Comparison of ENCODE assay signal across 9 mouse cellular contexts in the genomic region with DNA sequence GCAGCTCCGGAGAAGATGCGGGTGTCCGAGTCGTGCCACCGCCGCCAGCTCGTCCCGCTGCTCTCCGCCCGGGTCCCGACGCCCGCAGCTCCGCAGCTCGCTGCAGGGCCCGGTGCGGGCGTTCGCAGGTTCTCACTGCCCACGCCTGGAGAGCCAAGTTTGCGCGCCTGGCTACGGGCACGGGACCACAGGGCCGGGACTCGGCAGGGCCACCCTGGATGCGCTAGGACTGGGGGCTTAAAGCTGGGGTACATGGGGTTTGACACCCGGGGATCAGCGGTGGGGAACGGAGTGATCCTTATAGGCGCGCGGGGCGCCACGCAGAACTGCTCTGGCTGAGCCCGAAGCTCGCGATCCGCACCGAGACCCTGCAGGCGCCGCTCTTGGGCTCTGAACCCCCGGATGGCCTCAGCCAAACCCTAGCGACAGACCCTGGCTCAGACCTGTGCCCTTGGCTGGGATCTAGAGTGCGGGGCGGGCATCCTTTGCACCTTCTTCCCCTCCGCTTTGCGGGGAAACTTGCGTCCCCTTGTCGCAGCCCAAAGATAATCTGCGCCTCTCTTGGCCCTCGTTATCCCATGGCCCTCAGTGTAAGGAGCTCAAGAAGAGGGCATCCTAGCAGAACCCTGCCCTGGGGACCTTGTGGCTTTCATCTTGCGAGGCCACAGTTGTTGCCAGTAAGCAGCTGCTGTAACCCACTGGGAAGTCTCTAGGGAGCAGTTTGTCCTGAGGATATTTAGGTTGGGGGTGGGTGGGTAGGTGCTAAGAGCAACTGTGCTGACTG. TPM values are rescaled to one million over a fixed set of nuclear protein-coding genes. Genes with fewer than 3 reads are reported as not detected.
DNase-seq lines count a peak whose midpoint lies in the region; ATAC-seq and TF ChIP-seq lines count a peak whose summit lies in the region.
"Had no signal": no experiment of that assay in that cellular context is flagged by ENCODE, and none has a peak within 500 bp of the region (broad histone marks: within the 10 kb centered on the region; RNA-seq: fewer than 3 reads in every experiment).

No protein-coding gene starts in this region.

- peak overlapping the region; percentile 89 for H3K4me2 ChIP-seq in lung, embryonic 14.5 days
- peak overlapping the region; percentile 98 for H3K4me2 ChIP-seq in heart, postnatal 0 days (ENCODE audit: low read depth, low read length)
- H3K4me2 ChIP-seq in liver, embryonic 15.5 days: peak overlapping the region; percentile 61

- peak overlapping the region; percentile 56 for H3K9ac ChIP-seq in lung, embryonic 14.5 days
- peak overlapping the region; percentile 56 for H3K9ac ChIP-seq in heart, postnatal 0 days (replicated peaks; ENCODE audit: low read depth, low read length)
- H3K9ac ChIP-seq in liver, embryonic 15.5 days: no peak overlapping the region

- H3K9me3 ChIP-seq in lung, embryonic 14.5 days (ENCODE audit: low read depth, low read length): no peaks in the 10 kb centered on the region
- H3K9me3 ChIP-seq in heart, postnatal 0 days (replicated peaks; ENCODE audit: control insufficient read depth, low read length): no peaks in the 10 kb centered on the region
- H3K9me3 ChIP-seq in liver, embryonic 15.5 days (replicated peaks): no peaks in the 10 kb centered on the region

- H3K27ac ChIP-seq in lung, embryonic 14.5 days (ENCODE audit: low read depth): no peak overlapping the region
- H3K27ac ChIP-seq in heart, postnatal 0 days (ENCODE audit: low read depth): no peak overlapping the region; the same call in 1 of the 2 replicates
- no peak overlapping the region for H3K27ac ChIP-seq in liver, embryonic 15.5 days (replicated peaks)

- H3K27me3 ChIP-seq in lung, embryonic 14.5 days (ENCODE audit: insufficient read depth, low read length): peaks cover 39% of the 10 kb centered on the region
- peaks cover 35% of the 10 kb centered on the region for H3K27me3 ChIP-seq in heart, postnatal 0 days (ENCODE audit: control insufficient read depth, insufficient read depth, low read length)
- H3K27me3 ChIP-seq in liver, embryonic 15.5 days: peaks cover 56% of the 10 kb centered on the region

- DNase-seq in adrenal gland, adult (ENCODE audit: inconsistent age in 2 of 2, low spot score in 1 of 2): peak; percentile 5 to 48
- no peak for DNase-seq in adrenal gland, adult 8-10 months
- peak; percentile 33 for DNase-seq in lung, embryonic 14.5 days
- no peak for DNase-seq in lung, postnatal 25 days (ENCODE audit: low spot score)
- no peak for DNase-seq in heart, postnatal 0 days (ENCODE audit: low spot score)
- peak; percentile 48 for DNase-seq in right cerebral cortex, postnatal 25 days
- DNase-seq in gastrocnemius, postnatal 4 days (ENCODE audit: low spot score in 2 of 2): no peak

- ATAC-seq in lung, embryonic 14.5 days (ENCODE audit: insufficient read depth): peak; percentile 38; the same call in 1 of the 2 replicates
- ATAC-seq in heart, postnatal 0 days (ENCODE audit: insufficient read depth, low read depth): peak; percentile 54
- no peak for ATAC-seq in liver, embryonic 15.5 days (ENCODE audit: insufficient read depth)

- whole genome bisulfite sequencing in lung, embryonic 14.5 days: under 1% methylated on average over 53 of the region's 53 CpGs
- WGBS in heart, postnatal 0 days: under 1% methylated on average over 53 of the region's 53 CpGs
- WGBS in liver, embryonic 15.5 days (ENCODE audit: insufficient replicate concordance): 2% methylated on average over 53 of the region's 53 CpGs

- H3K4me3 ChIP-seq in lung, embryonic 14.5 days (ENCODE audit: low read depth, low read length): peak overlapping the region; percentile 54
- peak overlapping the region; percentile 65 for H3K4me3 ChIP-seq in heart, postnatal 0 days (ENCODE audit: low read depth, low read length)
- peak overlapping the region; percentile 37 for H3K4me3 ChIP-seq in liver, embryonic 15.5 days (replicated peaks)

- no peaks in the 10 kb centered on the region for H3K4me1 ChIP-seq in lung, embryonic 14.5 days (ENCODE audit: insufficient read depth)
- 0 out of 2 replicates have a peak, but pooled peaks cover 12% of the 10 kb centered on the region for H3K4me1 ChIP-seq in heart, postnatal 0 days (ENCODE audit: control insufficient read depth, insufficient read depth)
- H3K4me1 ChIP-seq in liver, embryonic 15.5 days (replicated peaks): peaks cover 9% of the 10 kb centered on the region

- no peak for TF ChIP-seq CTCF in lung, embryonic 14.5 days (IDR thresholded peaks at IDR 0.05; ENCODE audit: low read depth)
- 0 out of 2 replicates have a peak, but pooled peaks have one; percentile 2 for TF ChIP-seq CTCF in heart, postnatal 0 days (IDR thresholded peaks at IDR 0.05; ENCODE audit: low read depth)

- H3K36me3 ChIP-seq in lung, embryonic 14.5 days (ENCODE audit: insufficient read depth): no peaks in the 10 kb centered on the region
- no peaks in the 10 kb centered on the region for H3K36me3 ChIP-seq in heart, postnatal 0 days (replicated peaks; ENCODE audit: control insufficient read depth, insufficient read depth, low read length)
- no peaks in the 10 kb centered on the region for H3K36me3 ChIP-seq in liver, embryonic 15.5 days (replicated peaks)

- no peak for TF ChIP-seq EP300 in heart, postnatal 0 days (IDR thresholded peaks at IDR 0.05; ENCODE audit: low read depth)

RNA-seq across cellular contexts. Expression of a gene that starts 0.7 kb away (rescaled TPM):
- 1 to 10 TPM in 2 of 4 experiments, under 1 TPM in 2; 0.65 to 1.3 (median 0.95) TPM for total RNA-seq in adrenal gland, adult 8-10 months (2022)
- polyA plus RNA-seq in lung, embryonic 14.5 days (2014; fragmentation: Nextera tagmentation; extraction: Ambion mirVana): 7.8 and 8.5 TPM in 2 replicates
- total RNA-seq in heart, postnatal 0 days (2014; rRNA removed; ENCODE audit: low replicate concordance): 7.0 and 9.4 TPM in 2 replicates
- polyA plus RNA-seq in heart, postnatal 0 days (2015; fragmentation: Nextera tagmentation; extraction: Ambion mirVana): 6.2 and 6.3 TPM in 2 replicates
- polyA plus RNA-seq in liver, embryonic 15.5 days (2015; fragmentation: Nextera tagmentation; extraction: Ambion mirVana): 0.08 and 0.13 TPM in 2 replicates
- total RNA-seq in gastrocnemius, postnatal 4 days (2021): under 1 TPM; 0.13 to 0.20 TPM
- polyA plus RNA-seq: liver, adult 2 months had no signal

Comparison
In these comparisons a context has a peak if more than half of its experiments do, and no peak if none do; other contexts are left out.
1. DNase-seq: peak in adrenal gland, adult (2 of 2), lung, embryonic 14.5 days (single experiment) and right cerebral cortex, postnatal 25 days (single experiment); none in adrenal gland, adult 8-10 months (single experiment), lung, postnatal 25 days (single experiment), heart, postnatal 0 days (single experiment) and gastrocnemius, postnatal 4 days (0 of 2).
2. Peak in every context shown above with its lines, with median percentiles within 50 percentile points of each other: H3K4me2 ChIP-seq and H3K4me3 ChIP-seq.